Mouse (Mus musculus) heart, postnatal 25 days (tissue): ENCODE results near the gene Cyfip2. TPM values are rescaled to one million over a fixed set of nuclear protein-coding genes. Genes with fewer than 3 reads are reported as not detected.

Experiments used
- DNase-seq: peaks from one replicate; pipeline ENCODE4 v3.0.0; 2022; ENCODE audit warnings: low spot score
- intact Hi-C: fragments of 180-260 bp; cut with DNase I; formaldehyde crosslinking; loops from one replicate; pipeline ENCODE4 v1.15.1; 2025
- total RNA-seq, 2 experiments: library from RNA; stranded (reverse); gene quantifications; 2 replicates each; pipeline ENCODE4 v1.2.3; 2021

Gene Cyfip2
- total RNA-seq, 2 experiments from 2014 or later: 54.1 to 55.3 TPM

DNA sequence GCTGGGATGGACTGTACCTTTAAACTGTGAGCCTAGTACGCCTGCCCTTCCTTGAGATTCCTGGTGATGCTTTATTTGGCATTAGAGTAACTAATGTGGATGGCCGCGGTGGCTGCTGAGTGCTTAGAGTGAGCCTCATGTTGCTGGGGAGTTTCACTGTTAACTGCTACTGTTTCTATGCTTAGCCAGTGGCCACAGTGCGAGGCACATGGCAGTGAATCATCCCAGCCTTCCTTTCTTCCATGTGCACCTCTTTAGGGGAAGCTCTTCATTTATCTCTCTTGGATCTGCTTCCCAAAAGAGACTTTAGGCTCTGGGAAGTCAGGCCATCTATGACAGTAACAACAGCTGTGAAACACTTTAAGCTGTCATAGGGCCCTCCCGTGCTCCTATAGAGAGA lies 30.0 kb downstream of the Cyfip2 start:
- no peak for DNase-seq
- intact Hi-C loops: no loop called here

DNA sequence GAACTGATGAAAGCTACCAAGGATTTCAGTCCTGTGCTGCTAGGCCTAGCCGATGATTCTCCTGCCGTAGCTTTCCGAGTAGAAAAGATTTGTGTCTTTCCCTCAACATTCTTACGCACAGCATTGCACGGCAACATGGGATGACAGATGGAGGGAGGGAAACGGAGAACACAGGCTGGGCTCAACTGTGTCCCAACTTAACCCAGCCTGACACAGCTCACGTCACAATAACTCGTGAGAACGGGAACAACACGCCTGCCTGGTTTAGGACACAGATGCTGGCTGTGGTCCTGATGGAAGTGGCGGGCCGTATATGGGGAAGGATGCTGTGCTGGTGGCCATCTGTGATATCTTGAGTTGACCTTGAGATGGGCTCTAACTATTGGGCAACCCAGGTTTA lies 34.0 kb downstream of the Cyfip2 start:
- DNase-seq: no peak
- intact Hi-C loops: loop anchor here (5.0 kb wide), 1 partner anchor 34 kb away; the partner anchor contains the start of gene Cyfip2

- DNase-seq: no peak
- intact Hi-C loops: loop anchor here (5.0 kb wide), 1 partner anchor 34 kb away; the partner anchor contains the start of gene Cyfip2
Observed at GRCm38 (mm10) chr11:46278140-46278539, 34.5 kb downstream of the Cyfip2 start.

DNA sequence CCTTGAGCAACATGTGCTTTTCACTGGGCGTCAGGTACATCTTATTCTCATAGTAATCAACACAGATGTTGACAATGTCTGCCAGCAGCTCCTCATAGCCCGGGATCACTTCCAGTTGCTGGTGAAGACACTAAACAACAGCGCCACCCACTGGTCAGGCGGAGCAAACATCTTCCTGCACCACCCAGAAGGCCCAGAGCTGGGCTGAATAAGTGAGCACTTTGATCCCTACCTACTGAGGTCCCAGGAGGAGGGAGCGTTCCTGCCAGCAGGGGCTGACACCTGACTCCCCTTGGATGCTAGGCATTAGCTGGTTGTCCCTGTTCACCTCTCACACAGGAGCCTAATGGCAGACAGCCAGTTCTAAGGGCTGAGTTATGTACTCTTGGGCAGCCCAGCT lies 35.9 kb downstream of the Cyfip2 start:
- intact Hi-C loops: loop anchor here (5.0 kb wide), 1 partner anchor 36 kb away; the partner anchor contains the start of gene Cyfip2
- DNase-seq: no peak

GRCm38 (mm10) chr11:46276168-46276567 lies 36.5 kb downstream of the Cyfip2 start:
- intact Hi-C loops: loop anchor here (5.0 kb wide), 1 partner anchor 36 kb away; the partner anchor contains the start of gene Cyfip2
- no peak for DNase-seq

- DNase-seq: no peak
- intact Hi-C loops: loop anchor here (5.0 kb wide), 1 partner anchor 37 kb away; the partner anchor contains the start of gene Cyfip2
Observed at GRCm38 (mm10) chr11:46275302-46275701, 37.4 kb downstream of the Cyfip2 start.

DNA sequence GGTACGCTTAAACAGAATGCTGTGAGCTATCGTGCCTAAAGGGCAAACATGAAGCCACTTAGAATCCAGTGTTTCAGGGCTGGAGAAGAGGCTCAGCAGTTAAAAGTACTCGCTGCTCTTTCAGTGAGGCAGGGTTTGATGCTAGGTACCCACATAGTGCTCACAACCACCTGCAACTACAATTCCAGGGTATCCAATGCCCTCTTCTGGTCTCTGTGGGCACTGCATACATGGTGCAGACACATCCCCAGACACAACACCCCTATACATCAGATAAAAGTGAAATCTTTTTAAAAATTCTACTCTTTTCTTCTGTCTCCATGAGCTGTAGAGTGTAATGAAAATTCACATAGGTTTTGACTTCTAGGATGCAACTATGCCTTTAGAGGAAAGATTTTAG lies 38.7 kb downstream of the Cyfip2 start:
- intact Hi-C loops: no loop called here
- no peak for DNase-seq

- intact Hi-C loops: no loop called here
- DNase-seq: no peak
Observed at GRCm38 (mm10) chr11:46272058-46272681, 40.5 kb downstream of the Cyfip2 start.

GRCm38 (mm10) chr11:46269893-46270292 lies 42.8 kb downstream of the Cyfip2 start:
- no peak for DNase-seq
- intact Hi-C loops: loop anchor here (2.0 kb wide), 1 partner anchor 161 kb away; no protein-coding TSS in a partner anchor

DNA sequence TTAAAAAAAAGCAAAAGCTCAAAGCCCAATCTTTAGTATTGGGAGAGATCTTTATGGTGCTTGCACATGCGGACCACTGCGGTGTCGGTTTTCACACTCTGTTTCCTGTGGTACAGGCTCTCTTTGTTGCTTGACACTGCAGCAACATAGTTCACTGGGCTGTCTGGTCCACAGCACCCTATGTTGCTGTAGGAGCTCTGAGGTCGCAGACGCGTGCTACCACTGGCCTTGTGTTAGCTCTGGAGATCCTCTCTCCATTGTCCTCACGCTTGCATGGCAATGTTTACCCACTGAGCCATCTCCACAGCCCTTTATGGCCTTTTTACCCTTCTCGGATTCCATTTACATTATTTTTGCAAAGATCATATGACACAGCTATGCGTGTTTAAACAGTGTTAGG lies 43.3 kb downstream of the Cyfip2 start:
- DNase-seq: no peak
- intact Hi-C loops: loop anchor here (2.0 kb wide), 1 partner anchor 161 kb away; no protein-coding TSS in a partner anchor

DNA sequence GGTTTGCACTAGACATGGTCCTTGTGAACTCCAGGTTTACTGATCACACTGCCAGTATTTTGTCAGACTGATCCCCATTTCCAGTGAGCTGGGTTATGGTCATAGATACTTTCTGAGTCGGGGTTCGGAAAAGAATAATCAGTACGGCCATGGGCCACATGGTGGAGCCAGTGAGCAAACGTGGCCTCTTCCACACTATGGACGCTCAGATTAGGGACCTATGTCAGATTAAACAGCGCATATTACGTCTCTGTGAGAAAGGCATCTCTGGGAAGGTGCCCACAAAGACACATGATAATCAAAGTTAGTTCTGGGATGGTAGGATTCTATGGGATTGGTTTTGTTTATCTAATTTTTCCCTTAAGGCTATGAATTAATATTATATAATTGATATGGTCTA lies 43.7 kb downstream of the Cyfip2 start:
- intact Hi-C loops: loop anchor here (2.0 kb wide), 1 partner anchor 162 kb away; no protein-coding TSS in a partner anchor

DNA sequence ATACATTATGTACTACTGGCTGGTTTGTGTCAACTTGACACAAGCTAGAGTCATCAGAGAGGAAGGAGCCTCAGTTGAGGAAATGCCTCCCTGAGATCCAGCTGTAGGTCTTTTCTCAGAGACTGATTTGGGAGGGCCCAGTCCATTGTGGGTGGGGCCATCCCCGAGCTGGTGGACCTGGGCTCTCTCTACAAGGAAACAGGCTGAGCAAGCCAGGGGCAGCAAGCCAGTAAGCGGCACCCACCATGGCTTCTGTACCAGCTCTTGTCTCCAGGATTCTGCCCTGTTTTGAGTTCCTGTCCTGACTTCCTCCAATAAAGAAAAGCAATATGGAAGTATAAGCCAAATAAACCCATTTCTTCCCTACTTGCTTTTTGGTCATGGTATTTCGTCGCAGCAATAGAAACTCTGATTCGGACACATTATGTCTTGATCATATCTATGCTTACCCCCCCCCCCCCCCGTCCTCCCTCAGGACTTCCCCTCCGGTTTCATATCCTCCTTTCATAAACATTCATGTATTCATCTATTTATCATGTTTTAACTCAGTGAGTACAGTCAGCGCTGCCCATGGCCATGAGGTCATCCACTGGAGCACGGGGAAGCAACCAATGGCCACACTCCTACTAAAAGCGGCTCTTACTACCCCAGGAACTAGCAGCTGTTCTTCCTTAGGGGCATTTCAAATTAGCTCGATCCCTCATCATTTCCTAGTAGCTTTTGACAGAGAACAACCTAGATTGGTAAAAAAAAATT lies 47.5 kb downstream of the Cyfip2 start:
- DNase-seq: no peak
- intact Hi-C loops: no loop called here

More for the DNA sequence above, 43.7 kb downstream of the Cyfip2 start:
- no peak for DNase-seq

GRCm38 (mm10) chr11:46264584-46264983 lies 48.1 kb downstream of the Cyfip2 start:
- intact Hi-C loops: no loop called here

GRCm38 (mm10) chr11:46263291-46263690 lies 49.4 kb downstream of the Cyfip2 start:
- DNase-seq: no peak
- intact Hi-C loops: no loop called here

More at GRCm38 (mm10) chr11:46264584-46264983, 48.1 kb downstream of the Cyfip2 start:
- DNase-seq: no peak

DNA sequence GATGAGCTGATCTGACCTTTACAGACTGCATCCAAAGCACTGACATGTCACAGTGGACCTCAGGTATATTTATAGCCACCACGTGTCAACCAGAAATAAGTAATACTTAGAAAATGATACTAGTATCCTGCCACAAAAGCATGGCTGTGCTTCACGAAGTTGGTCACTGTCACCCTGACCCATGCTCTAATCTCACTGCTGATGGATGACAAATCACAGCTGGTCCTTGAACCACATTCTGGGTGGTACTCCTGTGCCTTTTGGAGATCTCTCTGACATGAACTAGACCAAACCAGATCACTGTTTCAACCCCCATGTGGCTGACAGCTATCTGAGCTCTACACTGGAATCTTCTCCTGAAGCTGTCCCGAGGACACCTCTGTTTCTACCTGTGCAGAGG lies 49.8 kb downstream of the Cyfip2 start:
- DNase-seq: no peak
- intact Hi-C loops: no loop called here

- intact Hi-C loops: no loop called here
Observed at GRCm38 (mm10) chr11:46258749-46259148, 53.9 kb downstream of the Cyfip2 start.

DNA sequence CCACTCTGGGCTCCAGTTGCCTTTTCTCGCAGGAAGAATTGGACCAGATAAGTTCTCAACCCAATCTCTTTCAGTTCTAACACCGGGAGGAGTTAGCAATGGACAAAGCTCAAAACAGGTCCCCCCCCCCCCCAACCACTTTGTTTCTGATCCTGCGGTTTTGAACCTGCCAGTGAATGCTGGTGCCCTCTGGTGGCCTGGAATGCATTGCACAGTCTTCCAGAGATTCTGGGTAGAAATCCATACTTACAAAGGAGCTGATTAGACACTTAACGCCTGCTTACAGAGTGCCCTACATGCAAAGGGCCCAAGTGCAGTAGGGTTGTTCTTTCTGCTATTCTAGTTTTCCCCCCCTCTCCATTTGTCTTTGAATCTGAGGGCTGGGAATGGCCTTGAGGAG lies 54.5 kb downstream of the Cyfip2 start:
- DNase-seq: no peak
- intact Hi-C loops: no loop called here

More at GRCm38 (mm10) chr11:46258749-46259148, 53.9 kb downstream of the Cyfip2 start:
- no peak for DNase-seq

GRCm38 (mm10) chr11:46255291-46255690 lies 57.4 kb downstream of the Cyfip2 start:
- intact Hi-C loops: no loop called here
- no peak for DNase-seq

DNA sequence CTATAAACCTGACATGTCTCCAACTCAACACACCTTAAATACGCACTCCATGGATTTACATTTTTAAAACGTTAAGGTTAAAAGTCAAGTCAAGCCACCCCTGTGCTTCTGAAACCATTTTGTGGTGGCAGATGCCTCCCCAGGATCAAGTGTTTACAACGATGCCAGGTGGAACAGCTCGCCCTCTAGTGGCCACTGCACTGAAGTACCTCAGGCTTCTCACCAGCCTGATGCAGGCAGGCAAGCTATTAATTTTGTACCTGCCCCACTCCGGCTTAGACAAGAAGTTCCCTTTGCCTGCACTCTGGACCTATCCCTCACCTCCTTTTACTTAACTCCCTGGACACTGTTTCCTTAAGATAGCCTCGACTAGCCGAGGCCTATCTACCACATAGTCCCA lies 60.7 kb downstream of the Cyfip2 start:
- DNase-seq: no peak
- intact Hi-C loops: no loop called here

DNA sequence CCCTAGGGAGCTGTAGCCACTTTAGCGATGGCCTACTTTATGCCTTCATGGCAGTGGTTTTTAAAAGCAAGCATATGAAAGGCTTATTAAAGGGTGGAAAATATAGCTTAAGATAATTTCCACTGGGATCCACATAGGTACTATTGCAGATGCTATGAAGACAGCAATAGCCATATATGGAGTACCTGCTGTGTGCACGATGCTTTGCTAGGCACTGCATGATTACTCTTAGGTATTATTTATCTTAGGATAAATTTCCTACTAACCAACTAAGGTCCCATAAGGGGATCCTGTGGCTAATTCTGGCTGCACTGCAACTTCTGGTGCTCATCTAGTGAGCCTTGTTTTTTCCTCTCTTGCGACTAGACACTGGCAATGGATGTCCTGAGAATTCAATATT lies 64.3 kb downstream of the Cyfip2 start:
- no peak for DNase-seq

DNA sequence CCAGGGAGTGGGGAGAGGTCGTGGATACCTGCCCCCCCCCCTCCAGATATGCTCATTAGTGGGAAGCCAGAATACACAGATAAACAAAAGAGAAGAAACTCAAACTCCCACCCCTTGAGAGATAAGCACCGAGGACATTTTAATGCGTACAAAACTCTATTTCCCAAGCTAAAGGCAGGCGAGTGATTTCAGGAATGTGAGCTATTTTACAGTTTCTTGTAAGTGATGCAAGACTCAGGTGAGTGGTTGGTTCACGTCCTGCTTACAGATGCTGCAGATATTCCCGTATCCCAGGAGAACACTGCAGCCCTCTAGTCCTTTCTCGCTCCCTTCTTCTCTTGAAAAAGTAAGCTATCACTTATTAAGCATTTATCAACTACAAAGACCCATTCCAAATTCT lies 66.3 kb downstream of the Cyfip2 start:
- no peak for DNase-seq
- intact Hi-C loops: no loop called here

More for the DNA sequence above, 64.3 kb downstream of the Cyfip2 start:
- intact Hi-C loops: no loop called here
